Mouse (Mus musculus) liver, embryonic 15.5 days (tissue): Measurements from ENCODE around the gene Stom. TPM values are rescaled to one million over a fixed set of nuclear protein-coding genes. Genes with fewer than 3 reads are reported as not detected.

Source experiments
- polyA plus RNA-seq: library from polyadenylated mRNA; unstranded; fragments of >200 nt; fragmentation: Nextera tagmentation; extraction: Ambion mirVana; gene quantifications from 2 replicates; pipeline ENCODE4 v1.2.1, GENCODE M21; 2015

Gene Stom
- polyA plus RNA-seq, 1 experiment from 2014 or later = 169 TPM

Other genes starting within 250 kb of the Stom start
- 35.9 and 43.1 TPM in 2 replicates for gene AI182371, start 235.4 kb downstream of the Stom start, polyA plus RNA-seq
- gene Cntrl, start 227.5 kb downstream of the Stom start, polyA plus RNA-seq = 8.5 and 8.6 TPM in 2 replicates
- 104 and 111 TPM in 2 replicates for gene Rab14, start 135.9 kb downstream of the Stom start, polyA plus RNA-seq
- 134 and 144 TPM in 2 replicates for gene Gsn, start 80.6 kb downstream of the Stom start, polyA plus RNA-seq
- not detected in 2 replicates for gene 4930568D16Rik, start 30.8 kb upstream of the Stom start, polyA plus RNA-seq
- not detected in 2 replicates for gene 4930402F06Rik, start 60.2 kb upstream of the Stom start, polyA plus RNA-seq
- 9.0 and 9.1 TPM in 2 replicates for gene Ggta1, start 126.3 kb upstream of the Stom start, polyA plus RNA-seq
- gene Dab2ip, start 221.3 kb upstream of the Stom start, polyA plus RNA-seq = 5.3 and 7.7 TPM in 2 replicates